Mouse (Mus musculus) kidney, embryonic 15.5 days (tissue): ENCODE measurements at regions not wholly inside any gene's neighbourhood (a gene's known extent, or its start where the extent isn't known, plus 50 kb on each side); places are given as distances from the start of the nearest gene placed in this dataset.

Experiments
- ATAC-seq: fragments of 200-750 bp; cut with Nextera tagmentation; replicated peaks from 2 replicates; pipeline ENCODE4 v1.8.0; 2017; ENCODE audit warnings: moderate TSS enrichment; ENCODE audit not compliant: low FRiP score
- H3K27ac ChIP-seq: fragments of 300-500 bp; sonication (generic); 2 replicates; pipeline ENCODE4 v1.5.1; 2015; ENCODE audit warnings: mild to moderate bottlenecking, inconsistent platforms
- H3K27me3 ChIP-seq: fragments of 300-500 bp; sonication (generic); 2 replicates; pipeline ENCODE4 v1.6.1; 2015; ENCODE audit warnings: inconsistent platforms
- H3K36me3 ChIP-seq: fragments of 300-500 bp; sonication (generic); 2 replicates; pipeline ENCODE4 v1.6.1; 2015; ENCODE audit warnings: inconsistent platforms
- H3K4me1 ChIP-seq: fragments of 300-500 bp; sonication (generic); 2 replicates; pipeline ENCODE4 v1.6.1; 2015; ENCODE audit warnings: inconsistent platforms
- H3K4me2 ChIP-seq: fragments of 300-500 bp; sonication (generic); 2 replicates; pipeline ENCODE4 v1.6.1; 2015; ENCODE audit warnings: moderate library complexity, mild to moderate bottlenecking, inconsistent platforms
- H3K4me3 ChIP-seq: fragments of 300-500 bp; sonication (generic); replicated peaks from 2 replicates; pipeline ENCODE4 v1.5.1; 2015; ENCODE audit warnings: mild to moderate bottlenecking, inconsistent platforms
- H3K9ac ChIP-seq: fragments of 300-500 bp; sonication (generic); 2 replicates; pipeline ENCODE4 v1.6.1; 2015; ENCODE audit warnings: mild to moderate bottlenecking, inconsistent platforms
- H3K9me3 ChIP-seq: fragments of 300-500 bp; sonication (generic); replicated peaks from 2 replicates; pipeline ENCODE4 v1.6.1; 2016; ENCODE audit warnings: inconsistent platforms
- WGBS: fragments of 180-500 bp; shearing (Covaris S2); methylation state at CpG from one replicate; pipeline ENCODE4 v1.1.7; 2015; ENCODE audit warnings: mixed read lengths; 5-methylcytosine and 5-hydroxymethylcytosine counted together

DNA sequence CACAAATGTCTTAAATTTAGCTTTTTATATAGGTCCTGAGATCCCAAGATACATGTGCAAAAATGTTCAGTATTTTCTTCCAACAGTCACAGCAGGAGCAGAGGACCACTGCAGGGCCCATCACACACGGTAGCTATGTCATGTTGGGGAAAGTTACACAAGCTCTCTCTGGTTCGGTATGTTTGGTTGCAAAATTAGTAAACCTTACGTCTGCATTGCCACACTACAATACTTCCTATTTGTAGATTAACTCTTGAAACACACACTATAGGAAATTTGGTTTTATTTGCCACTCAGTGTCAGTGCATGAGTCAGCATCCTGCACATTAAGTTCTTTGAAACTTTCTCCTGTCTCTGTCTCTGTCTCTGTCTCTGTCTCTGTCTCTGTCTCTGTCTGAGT, 82.0 kb downstream of the Cth start:
- Histone ChIP-seq H3K9me3 (no peaks in the 10 kb centered on the region), H3K36me3 (no peaks in the 10 kb centered on the region), H3K27ac (no peak overlapping the region), H3K9ac (no peak overlapping the region), H3K4me2 (no peak overlapping the region), H3K4me3 (no peak overlapping the region), H3K4me1 (no peaks in the 10 kb centered on the region), H3K27me3 (no peaks in the 10 kb centered on the region)
- ATAC-seq, result no peak
- WGBS, result 85% methylated on average over 3 of the region's 3 CpGs

DNA sequence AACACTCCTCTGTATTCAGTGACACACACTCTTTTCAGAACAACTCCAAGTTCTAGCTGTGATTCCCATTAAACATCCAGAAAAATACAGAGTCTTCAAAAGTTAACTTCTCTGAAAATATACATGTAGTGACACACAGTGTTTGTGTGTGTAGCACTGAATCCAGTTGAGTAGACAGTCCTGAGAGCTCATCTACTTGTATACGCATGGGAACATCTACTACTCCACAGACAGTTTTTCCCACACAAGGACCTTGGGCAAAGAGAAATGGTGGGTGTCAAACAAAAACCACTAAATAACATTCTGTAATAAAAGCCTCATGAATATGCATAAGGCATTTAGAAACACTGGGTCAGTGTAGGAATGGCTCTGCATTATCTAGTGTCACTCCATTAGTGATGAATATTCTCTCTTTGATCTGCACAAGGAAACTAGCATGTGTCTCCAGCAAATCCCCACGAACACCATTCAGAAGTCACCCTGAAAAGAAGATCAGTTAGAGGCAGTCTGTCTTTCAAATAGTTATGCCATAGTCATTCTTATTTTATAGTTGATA, 83.6 kb downstream of the Cth start:
- H3K9ac ChIP-seq, result no peak overlapping the region
- H3K9me3 ChIP-seq, result no peaks in the 10 kb centered on the region
- no peak overlapping the region for H3K27ac ChIP-seq
- WGBS, result 75% methylated on average over 2 of the region's 2 CpGs
- no peak overlapping the region for H3K4me3 ChIP-seq
- ATAC-seq, result no peak
- no peaks in the 10 kb centered on the region for H3K4me1 ChIP-seq
- no peaks in the 10 kb centered on the region for H3K36me3 ChIP-seq
- H3K27me3 ChIP-seq, result no peaks in the 10 kb centered on the region
- H3K4me2 ChIP-seq, result no peak overlapping the region

DNA sequence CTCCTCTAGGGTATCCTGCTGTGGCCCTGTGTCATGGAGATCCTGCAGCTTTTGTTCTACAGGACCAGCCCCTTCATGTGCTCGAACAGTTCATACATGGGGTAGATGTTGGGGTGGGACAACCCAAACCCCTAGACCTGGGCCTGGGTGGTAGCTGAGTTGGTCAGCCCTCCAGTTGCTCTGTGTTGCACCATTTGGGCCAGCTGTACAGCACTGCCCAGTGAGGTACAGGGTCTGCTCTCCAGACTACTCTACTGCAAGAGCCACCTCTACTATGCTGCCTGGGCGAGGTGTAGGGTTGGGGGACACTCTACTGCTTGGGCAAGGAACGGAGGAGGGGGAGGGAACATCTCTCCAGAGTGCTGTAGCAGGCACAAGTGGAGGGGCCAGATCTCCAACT, 120.6 kb downstream of the Cth start:
- H3K4me2 ChIP-seq, result no peak overlapping the region
- H3K9me3 ChIP-seq, result no peaks in the 10 kb centered on the region
- H3K36me3 ChIP-seq, result no peaks in the 10 kb centered on the region
- H3K4me3 ChIP-seq, result no peak overlapping the region
- ATAC-seq, result no peak; the same call in 1 of the 2 replicates
- no peak overlapping the region for H3K9ac ChIP-seq
- H3K4me1 ChIP-seq, result no peaks in the 10 kb centered on the region
- 71% methylated on average over 3 of the region's 3 CpGs for WGBS
- no peaks in the 10 kb centered on the region for H3K27me3 ChIP-seq
- H3K27ac ChIP-seq, result no peak overlapping the region

DNA sequence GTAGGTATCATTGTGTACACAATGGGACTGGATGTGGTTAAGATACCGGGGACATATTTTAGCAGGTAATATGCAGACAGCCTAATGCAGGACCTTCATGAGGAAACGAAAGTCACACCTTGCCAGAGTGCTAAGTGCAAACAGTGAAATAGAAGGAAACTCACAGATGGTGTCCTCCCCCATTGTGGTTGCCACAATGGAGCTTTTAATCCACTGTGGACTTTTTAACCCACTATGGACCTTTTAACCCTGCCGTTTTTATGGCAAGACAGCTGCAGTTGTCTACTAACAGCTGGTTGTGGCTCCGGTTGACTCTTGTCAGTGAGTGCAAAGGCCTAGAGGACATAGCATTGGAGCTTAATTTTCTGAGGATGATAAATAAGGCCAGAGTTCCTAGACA, 121.5 kb downstream of the Cth start:
- H3K9me3 ChIP-seq, result no peaks in the 10 kb centered on the region
- ATAC-seq, result no peak
- no peak overlapping the region for H3K4me2 ChIP-seq
- H3K4me1 ChIP-seq, result no peaks in the 10 kb centered on the region
- H3K9ac ChIP-seq, result no peak overlapping the region
- H3K36me3 ChIP-seq, result no peaks in the 10 kb centered on the region
- 55% methylated on average over 4 of the region's 4 CpGs for WGBS
- no peaks in the 10 kb centered on the region for H3K27me3 ChIP-seq
- H3K4me3 ChIP-seq, result no peak overlapping the region
- no peak overlapping the region for H3K27ac ChIP-seq

DNA sequence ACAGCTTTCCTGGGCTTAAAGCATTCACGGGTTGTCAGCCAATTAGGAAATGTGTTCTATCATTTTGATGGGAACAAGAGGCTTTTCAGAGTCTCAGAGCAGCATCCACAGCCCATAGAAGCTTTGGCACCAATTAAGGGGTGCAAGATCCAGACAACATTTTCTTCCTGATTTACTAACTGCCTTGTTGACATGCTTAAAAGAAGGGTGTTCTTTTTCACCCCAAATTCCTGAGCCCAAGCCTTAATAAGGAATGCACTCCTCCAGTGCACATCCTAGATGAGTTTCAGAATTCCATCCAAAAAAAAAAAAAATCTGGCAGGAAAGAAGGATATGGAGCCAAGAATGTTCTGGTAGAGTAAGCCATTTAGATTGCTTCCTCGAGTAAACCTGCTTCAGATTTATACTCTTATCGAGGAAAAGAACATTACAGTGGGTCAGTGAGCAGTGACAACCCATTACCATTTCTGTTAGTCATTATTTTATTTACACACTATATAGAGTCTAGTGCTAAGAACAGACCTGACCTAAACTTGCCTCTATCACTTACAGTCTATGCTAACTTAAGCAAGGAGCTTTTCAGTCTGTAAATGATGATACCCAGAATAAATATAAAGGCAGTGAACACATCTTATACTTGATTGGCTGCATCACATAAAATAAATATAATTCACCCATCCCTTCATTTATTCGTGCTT, 137.2 kb downstream of the Cth start:
- Histone ChIP-seq H3K4me2 (no peak overlapping the region), H3K9me3 (no peaks in the 10 kb centered on the region), H3K27ac (0 out of 2 replicates have a peak overlapping the region, but pooled peaks have one; percentile 18), H3K9ac (no peak overlapping the region), H3K36me3 (no peaks in the 10 kb centered on the region), H3K4me3 (no peak overlapping the region), H3K27me3 (no peaks in the 10 kb centered on the region), H3K4me1 (no peaks in the 10 kb centered on the region)
- WGBS, result 57% methylated on average over 4 of the region's 4 CpGs
- ATAC-seq, result peak; percentile 81

DNA sequence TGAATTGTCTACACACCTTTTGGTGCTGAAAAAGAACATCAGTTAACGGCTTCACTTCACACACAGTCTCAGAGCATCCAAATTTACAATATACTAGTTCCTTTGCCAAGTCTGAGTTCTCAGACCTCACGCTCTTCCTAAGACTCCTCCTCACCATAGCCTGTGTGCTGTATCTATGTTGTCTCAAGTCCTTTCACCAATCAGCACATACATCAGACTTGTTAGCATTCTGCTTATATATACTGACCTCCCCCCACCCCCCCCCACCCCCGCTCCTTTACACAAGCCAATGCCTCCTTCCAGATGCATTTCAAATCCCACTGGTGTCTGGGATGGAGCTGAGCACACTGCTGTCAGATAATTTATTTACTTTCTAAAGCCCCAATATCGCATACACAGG, 143.8 kb downstream of the Cth start:
- H3K27ac ChIP-seq, result no peak overlapping the region
- H3K9ac ChIP-seq, result no peak overlapping the region
- no peaks in the 10 kb centered on the region for H3K4me1 ChIP-seq
- no peaks in the 10 kb centered on the region for H3K36me3 ChIP-seq
- no peak overlapping the region for H3K4me2 ChIP-seq
- WGBS, result 66% methylated on average over 4 of the region's 4 CpGs
- H3K27me3 ChIP-seq, result no peaks in the 10 kb centered on the region
- no peak overlapping the region for H3K4me3 ChIP-seq
- no peak for ATAC-seq
- H3K9me3 ChIP-seq, result no peaks in the 10 kb centered on the region

DNA sequence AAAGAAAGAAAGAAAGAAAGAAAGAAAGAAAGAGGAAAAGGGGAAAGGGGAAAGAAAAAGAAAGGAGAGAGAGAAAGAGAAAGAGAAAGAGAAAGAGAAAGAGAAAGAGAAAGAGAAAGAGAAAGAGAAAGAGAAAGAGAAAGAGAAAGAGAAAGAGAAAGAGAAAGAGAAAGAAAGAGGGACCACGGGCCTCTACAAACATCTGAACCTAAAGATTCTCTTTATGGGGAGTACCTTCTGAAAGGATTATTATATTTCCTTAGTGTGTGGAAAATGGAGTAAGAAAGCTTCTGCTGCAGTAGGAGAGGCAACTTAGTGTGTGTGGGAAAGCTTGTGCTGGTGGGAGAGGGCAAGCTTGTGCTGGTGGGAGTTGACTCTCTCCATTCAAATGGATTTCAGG, 147.1 kb downstream of the Cth start:
- WGBS, result 79% methylated on average over 1 of the region's 1 CpGs
- H3K36me3 ChIP-seq, result no peaks in the 10 kb centered on the region
- no peak overlapping the region for H3K27ac ChIP-seq
- H3K4me3 ChIP-seq, result no peak overlapping the region
- no peaks in the 10 kb centered on the region for H3K9me3 ChIP-seq
- H3K27me3 ChIP-seq, result no peaks in the 10 kb centered on the region
- no peak for ATAC-seq
- H3K9ac ChIP-seq, result no peak overlapping the region
- H3K4me2 ChIP-seq, result no peak overlapping the region
- no peaks in the 10 kb centered on the region for H3K4me1 ChIP-seq

DNA sequence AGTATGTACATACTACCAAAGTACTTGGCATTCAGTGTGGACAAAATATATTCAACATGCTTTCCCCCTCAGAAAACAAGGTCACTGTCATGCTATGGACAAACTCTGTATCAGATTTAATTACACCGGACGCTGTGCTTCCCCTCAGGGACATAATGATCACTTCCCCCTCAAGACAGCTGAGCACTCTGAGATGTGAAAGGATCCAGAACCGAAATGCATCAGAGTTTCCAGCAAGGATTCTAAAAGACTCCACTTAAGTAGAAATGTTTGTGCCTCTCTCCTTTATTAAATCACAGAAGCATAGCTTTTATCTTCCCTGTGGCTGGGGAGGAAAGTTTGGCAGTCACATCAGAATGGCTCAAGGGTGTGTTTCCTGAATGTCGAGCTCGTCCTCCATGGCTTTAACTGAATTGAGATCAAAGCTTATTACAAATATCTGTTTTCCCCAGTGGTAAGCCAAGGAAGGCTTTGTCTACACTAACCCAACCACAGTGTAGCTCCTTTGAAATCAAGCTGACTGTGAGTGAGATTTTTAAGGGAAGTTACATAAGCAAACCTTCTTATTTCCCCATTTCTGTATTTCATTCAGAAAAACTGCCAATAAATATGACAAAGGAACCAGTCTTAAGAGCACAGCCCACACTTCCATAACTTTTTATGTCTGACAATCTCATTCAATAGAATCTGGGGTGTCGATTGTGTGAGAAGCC, 161.2 kb downstream of the Cth start:
- H3K4me1 ChIP-seq, result no peaks in the 10 kb centered on the region; the same call in 1 of the 2 replicates
- H3K4me3 ChIP-seq, result no peak overlapping the region
- WGBS, result 35% methylated on average over 6 of the region's 6 CpGs
- no peaks in the 10 kb centered on the region for H3K36me3 ChIP-seq
- no peak for ATAC-seq
- no peaks in the 10 kb centered on the region for H3K9me3 ChIP-seq
- H3K9ac ChIP-seq, result no peak overlapping the region
- no peaks in the 10 kb centered on the region for H3K27me3 ChIP-seq
- no peak overlapping the region for H3K27ac ChIP-seq
- H3K4me2 ChIP-seq, result no peak overlapping the region

DNA sequence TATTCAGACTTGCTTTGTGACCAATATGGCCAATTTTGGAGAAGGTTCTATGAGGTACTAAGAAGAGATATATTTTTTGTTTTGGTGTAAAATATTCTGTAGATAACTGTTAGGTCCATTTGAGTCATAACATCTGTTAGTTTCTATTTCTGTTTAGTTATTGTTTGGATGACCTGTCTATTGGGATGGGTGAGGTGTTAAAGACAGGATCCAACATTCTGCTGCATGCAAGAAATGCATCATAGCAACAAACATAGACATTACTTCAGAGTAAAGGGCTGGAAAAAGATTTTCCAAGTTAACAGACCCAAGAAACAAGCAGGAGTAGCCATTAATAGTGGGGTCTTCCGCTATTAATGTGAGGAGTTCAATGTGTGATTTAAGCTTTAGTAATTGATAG, 165.0 kb downstream of the Cth start:
- Histone ChIP-seq H3K27me3 (no peaks in the 10 kb centered on the region), H3K9me3 (no peaks in the 10 kb centered on the region), H3K4me3 (no peak overlapping the region), H3K9ac (no peak overlapping the region), H3K4me1 (no peaks in the 10 kb centered on the region; the same call in 1 of the 2 replicates), H3K27ac (no peak overlapping the region), H3K4me2 (no peak overlapping the region), H3K36me3 (no peaks in the 10 kb centered on the region)
- no peak for ATAC-seq
- 91% methylated on average over 1 of the region's 1 CpGs for WGBS

DNA sequence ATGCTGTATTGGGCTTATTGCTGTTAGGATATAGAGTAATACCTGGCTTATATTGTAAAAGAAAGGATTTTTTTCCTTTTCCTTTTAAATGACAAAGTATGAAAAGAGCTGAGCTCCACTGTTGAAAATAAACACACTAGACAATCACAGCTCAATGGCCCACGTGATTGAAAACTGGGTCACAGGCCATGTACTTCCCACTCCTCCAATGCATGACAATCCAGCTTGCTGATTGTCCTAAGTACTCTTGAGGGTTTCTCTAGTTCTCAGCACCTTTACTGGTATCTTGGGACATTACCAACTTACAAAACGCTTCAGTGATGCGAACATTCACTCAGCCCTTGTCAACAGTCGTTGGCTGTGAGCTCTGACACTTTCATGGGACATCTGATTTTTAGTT, 170.1 kb downstream of the Cth start:
- Histone ChIP-seq H3K4me1 (no peaks in the 10 kb centered on the region), H3K27ac (no peak overlapping the region), H3K4me2 (no peak overlapping the region), H3K27me3 (no peaks in the 10 kb centered on the region), H3K4me3 (no peak overlapping the region), H3K9ac (no peak overlapping the region), H3K9me3 (no peaks in the 10 kb centered on the region), H3K36me3 (no peaks in the 10 kb centered on the region)
- 72% methylated on average over 4 of the region's 4 CpGs for WGBS
- no peak for ATAC-seq

DNA sequence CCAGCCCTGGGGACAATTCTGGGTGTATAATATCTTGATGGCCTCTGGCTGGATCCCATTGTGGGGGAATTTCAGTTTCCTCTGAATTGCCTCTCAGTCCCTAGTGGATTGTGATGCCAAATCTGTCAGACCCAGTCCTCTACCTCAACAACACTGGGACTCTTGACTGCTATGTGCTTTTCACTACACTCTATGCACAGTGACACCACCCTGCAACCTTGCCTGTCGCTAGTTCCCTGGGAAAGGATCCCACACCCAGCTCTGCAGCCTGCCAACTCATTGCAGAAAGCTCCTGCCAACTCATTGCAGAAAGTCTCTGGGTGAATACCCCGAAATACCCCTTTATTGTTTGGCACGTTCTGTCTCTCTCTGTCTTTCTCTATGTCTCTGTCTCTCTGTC, 174.6 kb downstream of the Cth start:
- no peaks in the 10 kb centered on the region for H3K9me3 ChIP-seq
- H3K27ac ChIP-seq, result no peak overlapping the region
- H3K36me3 ChIP-seq, result no peaks in the 10 kb centered on the region
- H3K4me1 ChIP-seq, result no peaks in the 10 kb centered on the region
- no peak overlapping the region for H3K9ac ChIP-seq
- ATAC-seq, result no peak
- H3K4me2 ChIP-seq, result no peak overlapping the region
- H3K27me3 ChIP-seq, result no peaks in the 10 kb centered on the region
- WGBS, result 77% methylated on average over 3 of the region's 3 CpGs
- no peak overlapping the region for H3K4me3 ChIP-seq

DNA sequence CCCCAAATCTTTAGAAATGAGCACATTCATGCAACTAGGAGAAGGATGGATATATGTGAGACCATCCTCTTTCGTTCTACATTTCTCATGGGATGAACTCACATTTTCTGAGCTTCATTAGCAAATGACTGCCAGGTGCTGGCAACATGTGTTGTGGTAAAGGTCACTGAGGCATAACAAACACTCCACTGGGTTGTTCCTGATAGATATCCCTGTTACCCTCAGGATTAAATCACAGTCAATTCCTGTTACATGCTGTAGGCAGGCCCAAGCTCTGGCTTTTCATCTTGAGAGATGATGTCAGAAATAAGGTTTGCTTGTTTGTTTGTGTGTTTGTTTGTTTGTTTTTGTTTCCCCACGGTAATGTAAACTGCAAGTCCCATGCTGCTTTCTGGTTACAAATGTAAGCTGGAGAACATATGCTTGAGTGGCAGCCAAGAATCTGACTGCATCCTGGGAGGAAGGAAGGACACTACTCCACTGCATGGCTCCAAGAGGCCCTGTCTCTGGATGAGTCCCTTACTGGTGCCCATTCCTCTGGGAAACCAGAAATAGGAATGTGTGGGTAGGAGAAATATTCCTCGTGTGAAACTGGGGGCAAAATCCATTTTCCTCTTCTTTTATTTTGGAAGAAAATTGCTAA, 176.4 kb downstream of the Cth start:
- no peak overlapping the region for H3K27ac ChIP-seq
- no peak overlapping the region for H3K4me2 ChIP-seq
- no peak overlapping the region for H3K9ac ChIP-seq
- ATAC-seq, result no peak
- no peaks in the 10 kb centered on the region for H3K36me3 ChIP-seq
- no peak overlapping the region for H3K4me3 ChIP-seq
- no peaks in the 10 kb centered on the region for H3K9me3 ChIP-seq
- 71% methylated on average over 3 of the region's 3 CpGs for WGBS
- H3K4me1 ChIP-seq, result no peaks in the 10 kb centered on the region
- H3K27me3 ChIP-seq, result no peaks in the 10 kb centered on the region
